Mouse (Mus musculus) granulocyte monocyte progenitor cell, adult 5-6 weeks (primary cell): ENCODE results near the gene Tbx20. TPM values are rescaled to one million over a fixed set of nuclear protein-coding genes. Genes with fewer than 3 reads are reported as not detected.

Source experiments
- ATAC-seq: replicated peaks from 2 replicates; pipeline ENCODE4 v1.8.0; 2016; ENCODE audit warnings: mild to moderate bottlenecking, moderate TSS enrichment, inconsistent platforms; ENCODE audit not compliant: poor library complexity, severe bottlenecking
- total RNA-seq, 2 experiments: library from RNA; stranded (forward) in 1 of 2; stranded (reverse) in 1 of 2; fragments of 200-712, 200-1000 nt in 1 of 2; fragments of >200 nt in 1 of 2; fragmentation: Nextera tagmentation in 1 of 2; gene quantifications; 2 replicates each; pipeline ENCODE4 v1.2.3; 2014 to 2017

Gene Tbx20
- total RNA-seq (2014; fragmentation: Nextera tagmentation) (not detected in 2 replicates), total RNA-seq (2017) (not detected in 2 replicates)

- peak; percentile 65 for ATAC-seq
Observed at GRCm38 (mm10) chr9:24774160-24774969, at the start of gene Tbx20. Gene Tbx20 (minus strand): TSS chr9:24774303.

DNA sequence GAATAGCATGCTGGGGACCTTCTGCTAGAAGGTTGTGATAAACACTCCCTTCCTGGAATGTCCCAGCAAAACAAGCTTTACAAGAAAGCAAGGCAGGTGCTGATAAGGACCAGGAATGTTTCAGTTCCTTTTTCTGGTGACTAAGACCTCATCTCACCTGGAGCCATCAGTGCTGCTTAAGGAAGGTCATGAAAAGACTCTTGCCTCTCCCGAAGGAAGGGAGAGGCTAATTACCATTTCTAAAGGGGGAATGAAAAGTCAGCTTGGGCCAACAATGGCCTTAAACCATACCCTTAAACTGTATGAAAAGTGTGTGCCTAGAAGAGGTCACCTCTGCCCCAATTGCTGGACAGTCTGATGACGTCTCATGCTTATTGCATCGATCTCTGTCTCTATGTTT, 44.4 kb upstream of the Tbx20 start:
- ATAC-seq, result no peak

GRCm38 (mm10) chr9:24812461-24812860, 38.4 kb upstream of the Tbx20 start:
- no peak for ATAC-seq

DNA sequence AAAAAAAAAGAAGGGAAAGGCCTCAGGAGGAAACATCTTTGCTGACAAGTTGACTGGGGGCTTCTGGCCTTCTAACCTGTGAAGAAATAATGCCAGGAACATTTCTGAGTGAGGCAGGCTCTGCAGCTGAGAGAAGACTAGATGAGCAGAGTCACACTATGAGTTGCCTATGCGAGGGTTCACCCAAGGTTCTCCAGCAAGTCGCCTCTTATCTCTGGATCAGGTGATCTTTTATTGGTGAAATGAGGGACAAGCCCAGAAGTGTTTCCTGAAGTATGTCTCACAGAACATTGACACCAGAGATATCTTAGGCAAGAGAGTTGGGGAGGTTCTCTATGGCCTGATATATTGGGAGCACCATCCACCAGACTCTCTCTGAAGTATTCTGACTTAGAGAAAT, 18.0 kb upstream of the Tbx20 start:
- ATAC-seq, result no peak

DNA sequence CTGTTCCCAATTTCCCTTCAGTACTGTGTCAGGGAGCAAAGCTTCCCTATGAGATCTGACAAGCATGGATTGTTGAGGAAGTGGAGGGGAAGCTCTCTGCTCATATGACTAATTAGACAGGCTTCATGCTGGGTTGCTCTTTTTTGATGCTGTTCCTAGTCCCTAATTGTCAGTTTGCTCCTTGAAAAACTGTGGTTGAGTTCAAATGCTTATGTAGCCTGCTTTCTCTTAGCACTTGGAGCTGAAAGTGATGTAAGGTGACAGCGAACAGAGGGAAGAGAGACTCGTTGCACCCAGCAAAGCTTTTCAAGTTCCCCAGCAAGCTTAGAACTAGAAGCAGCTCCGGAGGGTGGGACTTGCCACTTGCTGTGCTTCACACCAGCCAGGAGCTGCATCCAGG, 15.3 kb upstream of the Tbx20 start:
- ATAC-seq, result no peak

DNA sequence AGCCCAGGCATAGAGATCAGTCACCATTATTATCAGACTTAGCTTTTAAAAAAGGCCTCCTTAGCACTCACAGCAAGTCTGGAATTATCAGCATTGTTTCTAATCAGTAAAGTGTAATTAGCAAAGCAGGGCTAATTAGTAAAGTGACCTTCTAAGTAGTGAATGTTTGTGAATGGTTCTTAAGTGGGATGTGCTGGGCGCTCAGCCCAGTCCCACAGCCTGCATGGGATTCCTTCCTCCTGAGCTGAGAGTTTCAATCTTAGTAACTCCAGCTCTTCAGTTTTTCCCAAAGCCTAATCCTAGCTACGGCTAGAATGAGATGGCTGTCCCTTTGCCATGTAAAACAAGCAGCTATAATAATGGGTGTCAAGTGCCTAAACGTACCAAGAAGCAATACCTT, 8.2 kb upstream of the Tbx20 start:
- no peak for ATAC-seq

- peak; percentile 37; the same call in 1 of the 2 replicates for ATAC-seq
Observed at GRCm38 (mm10) chr9:24780929-24781441, 6.9 kb upstream of the Tbx20 start.

- ATAC-seq, result no peak
Observed at GRCm38 (mm10) chr9:24780391-24780928, 6.4 kb upstream of the Tbx20 start.

- ATAC-seq, result no peak
Observed at GRCm38 (mm10) chr9:24779975-24780374, 5.9 kb upstream of the Tbx20 start.

DNA sequence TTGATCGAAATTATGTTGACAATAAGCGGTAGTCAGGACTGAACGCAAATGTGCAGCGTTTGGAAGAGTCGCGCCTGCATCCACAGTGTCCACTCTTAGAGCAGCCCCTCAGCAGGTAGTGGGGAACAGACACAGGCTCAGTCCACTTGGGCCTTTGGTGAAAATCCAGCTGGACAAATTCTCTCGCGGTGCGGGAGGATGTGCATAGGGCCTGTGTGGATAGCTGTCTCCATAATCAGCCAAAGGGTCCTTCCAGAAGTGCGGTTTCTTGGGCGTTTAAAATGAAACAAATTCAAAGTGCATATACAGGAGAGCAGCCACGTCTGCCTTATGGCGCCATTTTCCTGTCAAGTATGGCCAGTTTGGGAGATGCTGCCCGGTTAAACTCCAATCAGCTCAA, 4.5 kb upstream of the Tbx20 start:
- no peak for ATAC-seq

DNA sequence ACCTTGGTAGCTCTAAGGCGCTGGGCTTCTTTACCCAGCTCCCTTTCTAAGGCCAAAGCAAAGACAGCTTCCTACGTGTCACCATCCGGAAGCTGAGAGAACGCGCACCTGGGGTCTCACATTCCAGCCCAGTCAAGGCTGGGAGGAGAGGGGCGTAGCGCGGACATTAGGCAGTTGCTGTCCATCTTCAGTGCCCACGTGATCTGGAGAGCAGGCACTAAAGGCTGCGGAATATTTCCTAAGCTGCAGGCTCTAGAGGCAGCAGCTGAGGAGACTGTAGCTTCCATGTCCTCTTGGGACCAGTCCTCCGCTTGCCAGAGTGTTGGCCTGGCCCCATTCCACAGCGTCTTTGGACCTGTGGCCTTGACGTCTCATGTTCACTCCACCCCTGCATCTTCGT, 3.9 kb upstream of the Tbx20 start:
- no peak for ATAC-seq

DNA sequence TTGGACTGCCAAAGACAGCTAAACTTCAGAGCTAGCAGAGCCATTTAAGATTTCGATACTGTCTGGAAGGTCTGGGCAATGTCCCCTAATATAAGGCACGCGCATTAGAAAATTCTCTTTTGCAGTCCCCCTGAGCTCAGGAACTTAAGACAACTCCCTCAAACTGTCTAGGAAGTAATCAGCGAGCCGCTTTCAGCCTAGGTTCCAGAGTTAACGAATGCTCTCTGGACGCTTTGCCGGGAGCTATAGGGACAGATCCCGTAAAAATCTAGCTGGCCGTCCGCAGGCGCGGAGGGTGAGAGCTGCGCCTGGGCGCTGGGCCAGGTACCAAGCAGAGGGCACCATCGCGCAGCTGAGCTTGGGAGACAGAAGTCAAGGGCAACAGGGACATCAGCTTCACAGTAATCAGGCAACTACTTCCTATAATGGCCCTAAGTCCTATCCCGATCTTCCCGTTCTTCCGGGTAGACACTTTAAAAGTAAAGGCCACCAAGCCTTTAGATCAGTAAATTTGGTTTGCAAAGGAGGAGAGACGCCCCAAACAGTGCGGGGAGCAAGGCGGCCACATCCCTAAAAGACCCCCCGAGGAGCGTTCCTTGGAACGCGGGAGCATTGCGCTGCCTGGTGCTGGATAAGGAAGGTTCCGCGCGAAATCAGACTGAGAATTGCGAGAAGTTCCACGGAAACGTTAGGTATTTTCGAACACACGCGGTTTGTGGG, 3.2 kb upstream of the Tbx20 start:
- ATAC-seq, result no peak

DNA sequence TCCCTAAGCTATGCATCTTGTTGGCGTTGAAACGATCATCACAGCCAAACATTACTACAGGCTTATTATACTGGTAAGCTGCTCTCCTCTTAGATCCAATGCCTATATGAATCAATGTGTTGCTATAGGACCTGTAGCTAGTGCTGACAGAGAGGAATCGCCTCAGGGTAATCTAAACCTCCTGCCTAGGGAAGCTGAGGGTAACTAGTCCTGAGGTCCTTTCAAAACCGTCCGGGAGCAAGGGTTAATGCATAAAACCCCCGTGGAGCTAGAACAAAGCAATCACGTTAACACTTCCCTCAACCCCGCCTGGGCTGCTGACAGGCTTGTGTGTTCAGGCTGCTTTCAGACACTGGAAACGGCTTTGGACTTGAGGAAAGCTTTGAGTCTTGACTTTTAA, 2.4 kb upstream of the Tbx20 start:
- ATAC-seq, result no peak

GRCm38 (mm10) chr9:24775567-24775966, 1.5 kb upstream of the Tbx20 start:
- ATAC-seq, result no peak

DNA sequence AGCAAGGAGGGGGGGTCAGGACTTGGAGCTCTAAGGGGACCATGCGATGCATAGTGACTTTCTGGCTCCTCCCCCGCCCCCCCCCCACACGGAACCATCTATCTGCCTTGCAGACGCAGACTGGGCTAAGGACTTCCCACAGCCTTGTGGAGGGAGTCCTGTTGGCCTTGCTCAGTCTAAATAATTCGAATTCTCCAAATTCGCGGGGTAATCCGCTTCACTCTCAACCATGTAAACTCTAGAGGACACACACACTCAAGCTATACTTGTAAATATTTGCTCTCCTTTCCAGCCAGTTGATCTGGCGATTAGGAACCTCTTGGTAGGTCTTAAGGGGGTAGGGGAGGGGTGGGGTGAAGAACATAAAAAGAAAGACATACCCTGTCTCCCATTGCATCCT, 898 bp upstream of the Tbx20 start:
- ATAC-seq, result no peak

DNA sequence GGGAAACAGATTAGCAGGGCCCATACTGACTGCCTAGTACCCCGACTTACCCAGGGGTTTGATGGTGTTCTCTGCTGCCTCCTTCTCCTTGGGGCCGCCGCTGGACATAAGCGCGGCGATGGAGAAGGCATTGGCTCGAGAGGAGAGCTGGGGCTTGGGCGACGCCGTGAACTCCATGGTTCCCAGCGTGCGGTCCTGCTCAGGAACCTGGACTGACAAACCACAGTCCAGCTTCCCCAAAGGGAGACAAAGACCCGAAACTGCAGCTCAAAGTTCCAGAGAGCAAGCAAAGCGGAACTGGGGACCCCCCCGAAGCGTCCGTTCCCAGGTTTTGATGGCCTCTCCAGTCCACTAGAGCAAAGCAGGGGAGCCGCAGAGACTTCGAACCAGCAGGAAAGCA, 434 bp downstream of the Tbx20 start:
- ATAC-seq, result peak; percentile 23; the same call in 1 of the 2 replicates

GRCm38 (mm10) chr9:24773171-24773570, 932 bp downstream of the Tbx20 start:
- ATAC-seq, result no peak

GRCm38 (mm10) chr9:24772431-24773120, 1.5 kb downstream of the Tbx20 start:
- ATAC-seq, result no peak

GRCm38 (mm10) chr9:24771713-24772112, 2.4 kb downstream of the Tbx20 start:
- no peak for ATAC-seq

- ATAC-seq, result no peak
Observed at GRCm38 (mm10) chr9:24770941-24771405, 3.1 kb downstream of the Tbx20 start.
